Mouse (Mus musculus) ES-Bruce4 (cell line): ENCODE measurements at regions not wholly inside any gene's neighbourhood (a gene's known extent, or its start where the extent isn't known, plus 50 kb on each side); places are given as distances from the start of the nearest gene placed in this dataset.

ENCODE experiments used
- EP300 ChIP-seq: IDR thresholded peaks from 2 replicates; pipeline ENCODE4 v1.6.1; 2011; ENCODE audit warnings: low read depth, low read length; ENCODE audit not compliant: insufficient read depth
- POLR2A ChIP-seq: IDR thresholded peaks from one replicate; pipeline ENCODE4 v1.8.1; 2011; ENCODE audit warnings: low read length; ENCODE audit not compliant: insufficient read depth

DNA sequence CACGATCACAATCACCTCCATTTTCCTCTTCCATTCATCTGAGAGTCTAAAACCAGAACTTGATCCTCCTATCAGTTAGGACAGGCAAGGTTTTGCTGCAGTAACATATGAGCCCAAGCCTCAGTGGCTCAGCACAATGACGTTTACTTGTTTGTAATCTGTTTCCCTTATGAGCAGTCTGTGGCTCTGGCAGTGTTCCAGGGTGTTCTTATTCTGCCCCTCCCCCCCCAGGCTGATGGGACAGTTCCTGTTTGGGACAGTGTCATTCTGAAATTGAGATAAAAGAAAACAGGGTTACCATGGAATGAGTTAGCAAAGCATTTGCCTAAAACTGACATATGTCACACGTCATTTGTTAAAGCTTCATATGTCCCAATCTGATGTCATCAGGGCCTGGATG is 75.5 kb downstream of the Vcpkmt start:
- TF ChIP-seq EP300 (no peak), POLR2A (no peak)
